Mouse (Mus musculus) CD4-positive naive resting alpha-beta T cell, adult 76 days (primary cell): ENCODE measurements around the gene Bhlhe23. TPM values are rescaled to one million over a fixed set of nuclear protein-coding genes. Genes with fewer than 3 reads are reported as not detected.

ENCODE experiments used
- total RNA-seq: library from RNA; stranded (reverse); gene quantifications from one replicate; pipeline ENCODE4 v1.2.4, GENCODE M21; 2023

The Bhlhe23 gene
- total RNA-seq = not detected

DNA sequence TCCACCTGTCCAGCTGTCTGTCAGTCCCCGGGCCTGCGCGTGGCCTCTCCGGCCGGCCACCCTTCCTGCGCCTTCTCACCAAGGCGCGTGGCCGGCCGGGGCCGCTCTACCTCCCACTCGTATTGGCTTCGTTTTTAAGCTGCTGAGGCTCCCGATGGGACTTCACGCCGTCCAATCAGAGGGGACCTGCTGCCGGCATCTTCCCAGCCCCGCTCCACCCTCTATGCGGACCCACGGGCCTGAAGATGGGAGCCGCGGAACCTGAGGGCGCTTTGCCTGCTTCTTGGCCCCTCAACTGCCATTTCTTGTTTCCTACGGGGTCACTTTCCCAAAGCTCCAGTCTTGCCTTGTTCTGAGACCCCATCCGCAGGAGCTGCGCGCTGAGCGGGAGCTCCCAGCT lies at the start of gene Bhlhe23:
Gene Bhlhe23, minus strand, starts transcription at position 108 of the 400 bp plus-strand sequence.

GRCm38 (mm10) chr2:180724585-180725413 lies 51.9 kb downstream of the Bhlhe23 start, which contains the start of gene Slc17a9:
Gene Slc17a9, plus strand, starts transcription at chr2:180725263.

Other genes with a start within 250 kb of the Bhlhe23 start
- 44.3 TPM for gene Mrgbp, start 195.6 kb downstream of the Bhlhe23 start, total RNA-seq
- 86.5 TPM for gene Ogfr, start 187.7 kb downstream of the Bhlhe23 start, total RNA-seq
- gene Col9a3, start 179.1 kb downstream of the Bhlhe23 start, total RNA-seq = 3.6 TPM
- gene Tcfl5, start 134.2 kb downstream of the Bhlhe23 start, total RNA-seq = not detected
- 101 TPM for gene Dido1, start 66.9 kb downstream of the Bhlhe23 start, total RNA-seq
- 52.0 TPM for gene Gid8, start 66.8 kb downstream of the Bhlhe23 start, total RNA-seq
- 52.9 TPM for gene Slc17a9, start 51.6 kb downstream of the Bhlhe23 start, total RNA-seq
- 98.8 TPM for gene Ythdf1, start 144.0 kb upstream of the Bhlhe23 start, total RNA-seq
- gene Birc7, start 152.1 kb upstream of the Bhlhe23 start, total RNA-seq = not detected
- not detected for gene Nkain4, start 177.8 kb upstream of the Bhlhe23 start, total RNA-seq
- gene Arfgap1, start 190.3 kb upstream of the Bhlhe23 start, total RNA-seq = 71.6 TPM
- gene Col20a1, start 209.6 kb upstream of the Bhlhe23 start, total RNA-seq = 5.2 TPM